Mouse (Mus musculus) kidney, postnatal 25 days (tissue): Measurements from ENCODE around the gene Cd34.

Experiments
- DNase-seq, 2 experiments: peaks; one replicate each; pipeline ENCODE4 v3.0.0; 2021; ENCODE audit warnings: mixed read lengths in 2 of 2

The Cd34 gene

GRCm38 (mm10) chr1:194938715-194939114, at the start of gene Cd34:
TSS of gene Cd34 (plus strand) at chr1:194938819.
- DNase-seq, result peak; percentile 54 to 85

- no peak for DNase-seq
Measured at GRCm38 (mm10) chr1:194894513-194894912, 44.1 kb upstream of the Cd34 start.

GRCm38 (mm10) chr1:194895287-194895686, 43.3 kb upstream of the Cd34 start:
- DNase-seq, result no peak

- no peak for DNase-seq
Measured at GRCm38 (mm10) chr1:194901075-194901474, 37.5 kb upstream of the Cd34 start.

- no peak for DNase-seq
Measured at GRCm38 (mm10) chr1:194901826-194902225, 36.8 kb upstream of the Cd34 start.

- no peak for DNase-seq
Measured at GRCm38 (mm10) chr1:194908956-194909355, 29.7 kb upstream of the Cd34 start.

GRCm38 (mm10) chr1:194925753-194926350, 12.8 kb upstream of the Cd34 start:
- no peak for DNase-seq

GRCm38 (mm10) chr1:194927887-194928286, 10.7 kb upstream of the Cd34 start:
- DNase-seq, result peak; percentile 28 to 63

- DNase-seq, result no peak
Measured at GRCm38 (mm10) chr1:194929275-194929971, 9.2 kb upstream of the Cd34 start.

- DNase-seq, result no peak
Measured at GRCm38 (mm10) chr1:194929972-194930355, 8.7 kb upstream of the Cd34 start.

GRCm38 (mm10) chr1:194930706-194931105, 7.9 kb upstream of the Cd34 start:
- DNase-seq, result no peak

- DNase-seq, result no peak
Measured at GRCm38 (mm10) chr1:194935351-194935750, 3.3 kb upstream of the Cd34 start.

- DNase-seq, result no peak
Measured at GRCm38 (mm10) chr1:194941528-194941927, 2.9 kb downstream of the Cd34 start.

- DNase-seq, result no peak
Measured at GRCm38 (mm10) chr1:194942912-194943311, 4.3 kb downstream of the Cd34 start.

GRCm38 (mm10) chr1:194943485-194943884, 4.9 kb downstream of the Cd34 start:
- DNase-seq, result no peak

- DNase-seq, result peak in 1 of 2 experiments; percentile 54
Measured at GRCm38 (mm10) chr1:194945382-194945781, 6.8 kb downstream of the Cd34 start.

- DNase-seq, result no peak
Measured at GRCm38 (mm10) chr1:194946467-194946866, 7.8 kb downstream of the Cd34 start.

- no peak for DNase-seq
Measured at GRCm38 (mm10) chr1:194950913-194951312, 12.3 kb downstream of the Cd34 start.

GRCm38 (mm10) chr1:194952891-194953290, 14.3 kb downstream of the Cd34 start:
- DNase-seq, result no peak

- DNase-seq, result no peak
Measured at GRCm38 (mm10) chr1:194954694-194955093, 16.1 kb downstream of the Cd34 start.

GRCm38 (mm10) chr1:194955749-194956148, 17.1 kb downstream of the Cd34 start:
- DNase-seq, result peak in 1 of 2 experiments; percentile 59

- DNase-seq, result no peak
Measured at GRCm38 (mm10) chr1:194957021-194957420, 18.4 kb downstream of the Cd34 start.

- peak; percentile 71 to 72 for DNase-seq
Measured at GRCm38 (mm10) chr1:194962181-194962580, 23.6 kb downstream of the Cd34 start.

GRCm38 (mm10) chr1:194962712-194963111, 24.1 kb downstream of the Cd34 start:
- DNase-seq, result no peak

GRCm38 (mm10) chr1:194971980-194972379, 33.4 kb downstream of the Cd34 start:
- no peak for DNase-seq
